23 mouse cellular contexts compared by ENCODE assay signal in the genomic region with DNA sequence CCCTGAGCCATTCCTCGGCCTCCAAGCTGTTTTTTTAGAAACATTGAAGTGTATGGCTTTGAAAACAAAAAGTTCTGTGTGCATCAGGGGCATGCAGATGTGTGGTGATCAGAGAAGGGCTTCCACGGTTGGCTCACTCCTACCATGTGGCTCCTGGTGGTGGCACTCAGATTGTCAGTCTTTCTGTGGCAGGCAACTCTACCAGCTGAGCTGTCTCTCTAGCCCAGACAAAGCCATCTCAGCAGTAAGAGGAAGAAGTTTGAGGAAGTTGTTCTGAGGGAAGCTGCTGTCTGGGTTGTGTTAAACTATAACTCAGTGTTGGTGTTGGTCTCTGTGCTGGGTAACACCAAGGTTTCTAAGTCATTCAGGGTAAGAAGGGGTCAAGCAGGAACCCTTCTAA.
DNase-seq lines count a peak whose midpoint lies in the region; ATAC-seq lines count a peak whose summit lies in the region.
"Had no signal": no experiment of that assay in that cellular context is flagged by ENCODE, and none has a peak within 500 bp of the region (broad histone marks: within the 10 kb centered on the region; RNA-seq: fewer than 3 reads in every experiment).

No protein-coding gene starts in this region.

- 0 out of 2 replicates have a peak, but pooled peaks cover 6% of the 10 kb centered on the region for H3K9me3 ChIP-seq in heart, embryonic 16.5 days (replicated peaks; ENCODE audit: control insufficient read depth, low read length)
- H3K9me3 ChIP-seq in heart, embryonic 12.5 days (replicated peaks): peaks cover 10% of the 10 kb centered on the region; the same call in 1 of the 2 replicates
- H3K9me3 ChIP-seq: forebrain, embryonic 15.5 days; G1E; heart, embryonic 10.5 days; kidney, embryonic 15.5 days; limb, embryonic 15.5 days; neural tube, embryonic 12.5 days had no signal

- H3K36me3 ChIP-seq in heart, embryonic 16.5 days (ENCODE audit: control insufficient read depth, insufficient read depth): no peaks in the 10 kb centered on the region
- no peaks in the 10 kb centered on the region for H3K36me3 ChIP-seq in heart, embryonic 12.5 days
- no peaks in the 10 kb centered on the region for H3K36me3 ChIP-seq in splenic B cell, adult 2 months (ENCODE audit: control insufficient read depth, insufficient read depth, low read length, poor library complexity, severe bottlenecking)
- H3K36me3 ChIP-seq: forebrain, embryonic 15.5 days; G1E; heart, embryonic 10.5 days; kidney, embryonic 15.5 days; limb, embryonic 15.5 days; neural tube, embryonic 12.5 days had no signal

- no peak for ATAC-seq in heart, embryonic 16.5 days (replicated peaks; ENCODE audit: extremely low read depth, insufficient read depth, low FRiP score)
- no peak for ATAC-seq in heart, embryonic 12.5 days (ENCODE audit: insufficient number of reproducible peaks, low FRiP score)
- ATAC-seq in granulocyte monocyte progenitor cell, adult 5-6 weeks (replicated peaks; ENCODE audit: poor library complexity, severe bottlenecking): peak; percentile 91
- ATAC-seq: forebrain, embryonic 15.5 days had no signal

- H3K9ac ChIP-seq in heart, embryonic 16.5 days (ENCODE audit: low read length): no peak overlapping the region
- no peak overlapping the region for H3K9ac ChIP-seq in heart, embryonic 12.5 days
- H3K9ac ChIP-seq: forebrain, embryonic 15.5 days; kidney, embryonic 15.5 days; limb, embryonic 15.5 days; neural tube, embryonic 12.5 days had no signal

- no peak overlapping the region for H3K4me3 ChIP-seq in heart, embryonic 16.5 days (ENCODE audit: low read length)
- no peak overlapping the region for H3K4me3 ChIP-seq in heart, embryonic 12.5 days
- H3K4me3 ChIP-seq: erythroblast, embryonic 14.5 days; forebrain, embryonic 15.5 days; heart, embryonic 10.5 days; kidney, embryonic 15.5 days; limb, embryonic 15.5 days; neural tube, embryonic 12.5 days had no signal

- no peaks in the 10 kb centered on the region for H3K27me3 ChIP-seq in heart, embryonic 16.5 days (ENCODE audit: control insufficient read depth, insufficient read depth, low read length)
- no peaks in the 10 kb centered on the region for H3K27me3 ChIP-seq in heart, embryonic 12.5 days (replicated peaks)
- H3K27me3 ChIP-seq in splenic B cell, adult 2 months (ENCODE audit: control insufficient read depth, insufficient read depth, low read length, poor library complexity, severe bottlenecking): no peaks in the 10 kb centered on the region
- H3K27me3 ChIP-seq: forebrain, embryonic 15.5 days; kidney, embryonic 15.5 days; limb, embryonic 15.5 days; neural tube, embryonic 12.5 days had no signal

- 77% methylated on average over 2 of the region's 2 CpGs for WGBS in heart, embryonic 16.5 days
- 71% methylated on average over 2 of the region's 2 CpGs for WGBS in heart, embryonic 12.5 days

- DNase-seq in lung, postnatal 36 days: peak; percentile 42
- no peak for DNase-seq in lung, postnatal 10 days
- peak; percentile 61 for DNase-seq in splenic B cell, adult 2 months (ENCODE audit: low read depth, low spot score)
- DNase-seq in urinary bladder, postnatal 4 days (ENCODE audit: low spot score in 2 of 2): no peak
- DNase-seq in adipocyte (ENCODE audit: low spot score): no peak
- DNase-seq: adrenal gland, postnatal 25 days; cerebellum, postnatal 10 days; gastrocnemius, postnatal 10 days; heart, postnatal 4 days; right cerebral cortex, postnatal 4 days; thymus, postnatal 36 days had no signal

- H3K4me2 ChIP-seq in heart, embryonic 16.5 days (ENCODE audit: low read depth, low read length): no peak overlapping the region
- H3K4me2 ChIP-seq in heart, embryonic 12.5 days: no peak overlapping the region
- H3K4me2 ChIP-seq: forebrain, embryonic 15.5 days; kidney, embryonic 15.5 days; limb, embryonic 15.5 days; neural tube, embryonic 12.5 days had no signal

- peaks cover 10% of the 10 kb centered on the region for H3K4me1 ChIP-seq in heart, embryonic 16.5 days (ENCODE audit: control insufficient read depth, insufficient read depth, low read length)
- H3K4me1 ChIP-seq in heart, embryonic 12.5 days (replicated peaks): peaks cover 14% of the 10 kb centered on the region
- H3K4me1 ChIP-seq: forebrain, embryonic 15.5 days; kidney, embryonic 15.5 days; limb, embryonic 15.5 days; neural tube, embryonic 12.5 days had no signal

- 0 out of 2 replicates have a peak overlapping the region, but pooled peaks have one; percentile 4 for H3K27ac ChIP-seq in heart, embryonic 16.5 days (ENCODE audit: low read length)
- H3K27ac ChIP-seq in heart, embryonic 12.5 days (ENCODE audit: poor library complexity, severe bottlenecking): no peak overlapping the region
- H3K27ac ChIP-seq: forebrain, embryonic 15.5 days; heart, embryonic 10.5 days; kidney, embryonic 15.5 days; limb, embryonic 15.5 days; macrophage; neural tube, embryonic 12.5 days; stomach, postnatal 0 days had no signal

Comparison
In these comparisons a context has a peak if more than half of its experiments do, and no peak if none do; other contexts are left out.
1. DNase-seq: peak in lung, postnatal 36 days (single experiment) and splenic B cell, adult 2 months (single experiment); none in lung, postnatal 10 days (single experiment), urinary bladder, postnatal 4 days (0 of 2) and adipocyte (single experiment).